Mouse (Mus musculus) heart, postnatal 0 days (tissue): Measurements from ENCODE around the gene Abracl.

ENCODE experiments used
- CTCF ChIP-seq: IDR thresholded peaks from 2 replicates; pipeline ENCODE4 v1.5.1; 2016; ENCODE audit warnings: antibody characterized with exemption, control low read depth, low read depth
- EP300 ChIP-seq: IDR thresholded peaks from 2 replicates; pipeline ENCODE4 v1.6.1; 2016; ENCODE audit warnings: antibody characterized with exemption, low read depth

DNA sequence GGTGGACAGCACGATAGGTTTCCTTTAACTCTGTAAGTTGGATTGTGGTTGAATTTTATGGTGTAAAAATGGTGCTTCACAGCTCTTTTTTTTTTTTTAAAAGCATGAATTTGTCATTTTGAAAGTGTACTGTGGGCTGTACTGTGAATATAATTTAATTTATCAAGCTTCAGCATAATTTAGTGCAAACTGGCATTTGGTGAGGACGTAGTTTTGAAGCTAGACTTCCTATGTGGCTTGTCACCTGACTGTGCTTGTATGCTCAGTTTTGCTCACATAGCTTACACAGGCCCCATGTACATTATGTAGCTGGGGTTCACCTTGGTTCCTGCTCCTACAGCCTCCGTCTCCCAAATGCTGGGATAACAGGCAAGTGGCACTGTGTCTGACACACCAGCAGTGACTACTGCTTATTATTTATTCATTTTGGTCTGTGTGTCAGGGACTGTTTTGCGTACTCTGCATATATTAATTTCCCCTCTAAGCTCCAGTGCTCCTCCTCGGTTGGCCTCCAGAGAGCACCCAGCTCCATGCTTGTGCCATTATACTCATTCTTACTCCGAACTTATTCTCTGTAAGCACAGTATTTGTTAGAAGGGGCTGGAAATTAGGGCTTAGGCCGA, 41.6 kb upstream of the Abracl start:
- TF ChIP-seq CTCF, result no peak
- no peak for TF ChIP-seq EP300
